Mouse (Mus musculus) intestine, embryonic 15.5 days (tissue): Measurements from ENCODE around the gene Hyal3. TPM values are rescaled to one million over a fixed set of nuclear protein-coding genes. Genes with fewer than 3 reads are reported as not detected.
"Not testable (repeated sequence)": the region's sequence is repeated elsewhere in the genome, so short reads cannot be mapped to it uniquely, and the experiment has no call there.

Experiments used
- ATAC-seq: fragments of 200-750 bp; cut with Nextera tagmentation; 2 replicates; pipeline ENCODE4 v1.8.0; 2017; ENCODE audit warnings: moderate TSS enrichment, moderate library complexity
- H3K27ac ChIP-seq: fragments of 300-500 bp; sonication (generic); 2 replicates; pipeline ENCODE4 v1.5.1; 2015; ENCODE audit warnings: mild to moderate bottlenecking, inconsistent platforms
- H3K27me3 ChIP-seq: fragments of 300-500 bp; sonication (generic); replicated peaks from 2 replicates; pipeline ENCODE4 v1.6.1; 2015; ENCODE audit warnings: inconsistent platforms
- H3K36me3 ChIP-seq: fragments of 300-500 bp; sonication (generic); 2 replicates; pipeline ENCODE4 v1.6.1; 2015; ENCODE audit warnings: inconsistent platforms
- H3K4me1 ChIP-seq: fragments of 300-500 bp; sonication (generic); replicated peaks from 2 replicates; pipeline ENCODE4 v1.6.1; 2015; ENCODE audit warnings: inconsistent platforms
- H3K4me2 ChIP-seq: fragments of 300-500 bp; sonication (generic); replicated peaks from 2 replicates; pipeline ENCODE4 v1.6.1; 2015; ENCODE audit warnings: mild to moderate bottlenecking, inconsistent platforms
- H3K4me3 ChIP-seq: fragments of 300-500 bp; sonication (generic); replicated peaks from 2 replicates; pipeline ENCODE4 v1.5.1; 2015; ENCODE audit warnings: inconsistent platforms
- H3K9ac ChIP-seq: fragments of 300-500 bp; sonication (generic); 2 replicates; pipeline ENCODE4 v1.6.1; 2015; ENCODE audit warnings: inconsistent platforms
- H3K9me3 ChIP-seq: fragments of 300-500 bp; sonication (generic); 2 replicates; pipeline ENCODE4 v1.6.1; 2016; ENCODE audit warnings: inconsistent platforms
- WGBS: fragments of 180-500 bp; shearing (Covaris S2); methylation state at CpG from one replicate; pipeline ENCODE4 v1.1.7; 2015; 5-methylcytosine and 5-hydroxymethylcytosine counted together
- polyA plus RNA-seq: library from polyadenylated mRNA; unstranded; fragments of >200 nt; fragmentation: Nextera tagmentation; extraction: Ambion mirVana; gene quantifications from 2 replicates; pipeline ENCODE4 v1.2.1, GENCODE M21; 2015

The Hyal3 gene
- polyA plus RNA-seq, 1 experiment from 2014 or later = 0.74 TPM

DNA sequence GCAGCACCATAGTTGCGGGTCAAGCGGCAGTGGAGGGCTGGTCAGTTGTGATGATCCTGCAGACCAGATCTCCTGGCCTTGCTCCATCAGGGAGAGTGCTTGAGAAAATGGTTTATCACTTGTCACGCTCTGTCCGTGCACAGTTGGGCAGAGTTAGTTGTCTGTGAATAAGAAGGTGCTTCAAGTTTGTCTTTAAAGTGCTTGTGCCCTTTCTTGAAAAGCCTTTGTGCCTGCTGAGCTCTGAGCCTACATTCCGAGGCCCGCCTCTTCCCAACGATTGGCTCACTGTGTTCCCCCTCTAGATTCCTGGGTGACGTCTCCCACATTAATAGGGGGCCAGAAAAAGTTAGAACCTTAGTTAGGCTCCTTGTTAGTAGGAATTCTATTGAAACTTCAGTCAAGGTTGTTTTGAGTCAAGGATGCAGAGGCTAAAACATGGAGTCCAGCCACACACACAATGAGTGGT, 28.7 kb upstream of the Hyal3 start:
- Histone ChIP-seq H3K36me3 (no peaks in the 10 kb centered on the region), H3K4me3 (peak overlapping the region; percentile 56), H3K4me1 (peaks cover 43% of the 10 kb centered on the region), H3K9ac (peak overlapping the region; percentile 71), H3K27ac (peak overlapping the region; percentile 63), H3K27me3 (no peaks in the 10 kb centered on the region), H3K9me3 (no peaks in the 10 kb centered on the region), H3K4me2 (peak overlapping the region; percentile 97)
- WGBS = 17% methylated on average over 8 of the region's 8 CpGs
- no peak for ATAC-seq

DNA sequence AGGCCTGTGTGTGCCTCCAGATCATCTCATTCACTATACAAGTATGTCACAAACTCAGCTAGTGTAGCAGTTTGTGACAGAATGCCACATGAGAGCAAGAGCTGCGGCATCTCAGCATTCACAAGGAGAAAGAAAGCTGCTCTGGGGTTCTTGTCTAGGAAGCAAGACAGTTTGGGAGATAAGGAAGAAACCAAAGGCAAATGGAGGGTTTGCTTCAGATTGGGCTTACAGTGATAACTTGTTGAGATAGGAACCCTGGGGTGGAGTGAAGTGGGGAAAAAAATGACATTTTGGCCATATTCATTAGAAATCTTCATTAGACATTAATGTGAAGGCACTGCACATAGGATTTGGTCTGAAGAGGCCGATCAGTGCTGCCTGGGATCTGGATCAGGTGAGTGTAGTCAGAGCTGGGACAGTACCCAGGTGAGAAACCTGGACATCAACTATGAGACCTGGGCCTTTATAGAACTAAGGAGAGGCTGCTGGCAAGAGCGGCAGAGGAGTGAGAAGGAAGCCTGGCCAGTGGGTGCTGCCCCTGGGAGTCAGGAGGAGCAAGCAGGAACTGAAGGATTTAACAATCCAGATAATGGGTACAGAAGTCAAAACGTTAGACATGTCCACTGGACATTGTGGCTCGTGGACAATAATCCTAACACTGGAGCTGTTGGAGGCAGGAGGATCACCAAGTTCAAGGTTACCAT, 27.8 kb upstream of the Hyal3 start:
- no peak overlapping the region for H3K4me3 ChIP-seq

DNA sequence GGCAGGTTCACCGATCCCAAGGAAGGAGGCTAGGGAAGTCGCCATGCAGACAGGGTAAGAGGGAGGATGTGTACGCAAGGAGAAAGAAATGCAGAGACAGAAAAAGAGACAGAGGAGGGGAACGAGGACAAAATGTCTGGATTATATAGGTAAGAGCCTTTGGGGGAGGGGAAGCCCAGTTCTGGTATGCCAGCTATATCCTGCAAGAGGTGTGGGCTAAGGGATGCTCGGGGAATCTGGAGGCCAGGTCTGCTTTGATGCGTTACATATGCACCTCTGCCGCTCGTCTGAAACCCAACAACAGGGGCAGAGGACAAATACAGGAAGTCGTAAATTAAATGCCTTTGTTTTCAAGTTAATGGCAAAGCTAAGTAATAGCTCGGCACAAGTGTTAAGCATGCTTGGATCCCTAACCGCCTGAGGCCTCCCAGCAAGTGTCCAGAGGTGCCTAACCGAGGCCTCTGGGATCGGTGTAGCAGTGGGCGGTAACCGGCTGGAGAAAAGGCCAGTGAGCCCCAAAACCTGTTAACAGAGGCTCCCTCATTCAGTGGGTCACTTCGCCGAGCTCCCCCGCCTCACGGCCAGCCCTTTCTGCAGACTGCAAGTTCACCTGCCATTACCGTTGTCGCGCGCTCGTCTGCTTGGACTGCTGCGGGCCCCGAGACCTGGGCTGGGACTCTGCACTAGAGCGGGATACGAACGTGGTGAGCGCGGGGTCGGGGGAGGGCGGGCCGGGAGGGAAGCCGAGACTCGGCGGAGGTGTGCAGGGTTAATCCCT, 26.9 kb upstream of the Hyal3 start:
- H3K9me3 ChIP-seq = no peaks in the 10 kb centered on the region
- peaks cover 16% of the 10 kb centered on the region for H3K36me3 ChIP-seq
- H3K27ac ChIP-seq = peak overlapping the region; percentile 89
- peak overlapping the region; percentile 70 for H3K9ac ChIP-seq
- peak; percentile 46 for ATAC-seq
- 4% methylated on average over 37 of the region's 37 CpGs for WGBS
- H3K4me2 ChIP-seq = peak overlapping the region; percentile 97
- peak overlapping the region; percentile 76 for H3K4me3 ChIP-seq
- peaks cover 38% of the 10 kb centered on the region for H3K4me1 ChIP-seq
- H3K27me3 ChIP-seq = no peaks in the 10 kb centered on the region

More for the DNA sequence above, 27.8 kb upstream of the Hyal3 start:
- Histone ChIP-seq H3K9ac (no peak overlapping the region), H3K4me1 (peaks cover 38% of the 10 kb centered on the region), H3K36me3 (peaks cover 8% of the 10 kb centered on the region), H3K27ac (no peak overlapping the region), H3K4me2 (peak overlapping the region; percentile 97), H3K27me3 (no peaks in the 10 kb centered on the region), H3K9me3 (no peaks in the 10 kb centered on the region)
- WGBS = 77% methylated on average over 5 of the region's 5 CpGs
- ATAC-seq = no peak

DNA sequence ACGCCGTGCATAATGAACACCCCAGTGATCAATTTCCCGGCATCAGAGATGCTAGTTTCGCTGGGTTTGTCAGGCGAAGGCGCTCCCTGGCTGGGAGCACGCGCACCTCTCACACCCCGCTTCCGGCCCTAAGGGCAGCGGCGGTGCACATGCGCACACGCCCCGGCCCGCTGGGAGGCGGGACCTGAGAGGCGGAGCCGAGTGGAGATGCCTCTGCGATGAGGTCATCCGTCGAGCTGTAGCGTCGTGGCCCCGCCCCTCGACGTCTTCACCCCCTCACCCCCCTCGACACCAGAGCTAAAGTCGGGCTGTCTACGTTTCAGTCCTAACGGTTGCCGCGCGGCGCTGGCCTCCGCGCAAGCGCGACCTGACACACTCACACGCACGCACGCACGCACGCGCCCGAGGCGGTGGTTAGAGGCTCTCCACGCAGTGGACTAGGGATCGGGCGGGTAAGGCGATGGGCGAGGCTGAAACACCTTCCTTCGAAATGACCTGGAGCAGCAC, 26.2 kb upstream of the Hyal3 start:
- ATAC-seq = peak; percentile 91
- peak overlapping the region; percentile 97 for H3K4me2 ChIP-seq
- peak overlapping the region; percentile 82 for H3K9ac ChIP-seq
- under 1% methylated on average over 53 of the region's 53 CpGs for WGBS
- H3K27ac ChIP-seq = peak overlapping the region; percentile 96
- H3K4me3 ChIP-seq = peak overlapping the region; percentile 76
- no peaks in the 10 kb centered on the region for H3K9me3 ChIP-seq
- peaks cover 21% of the 10 kb centered on the region for H3K36me3 ChIP-seq
- H3K27me3 ChIP-seq = no peaks in the 10 kb centered on the region
- peaks cover 38% of the 10 kb centered on the region for H3K4me1 ChIP-seq

DNA sequence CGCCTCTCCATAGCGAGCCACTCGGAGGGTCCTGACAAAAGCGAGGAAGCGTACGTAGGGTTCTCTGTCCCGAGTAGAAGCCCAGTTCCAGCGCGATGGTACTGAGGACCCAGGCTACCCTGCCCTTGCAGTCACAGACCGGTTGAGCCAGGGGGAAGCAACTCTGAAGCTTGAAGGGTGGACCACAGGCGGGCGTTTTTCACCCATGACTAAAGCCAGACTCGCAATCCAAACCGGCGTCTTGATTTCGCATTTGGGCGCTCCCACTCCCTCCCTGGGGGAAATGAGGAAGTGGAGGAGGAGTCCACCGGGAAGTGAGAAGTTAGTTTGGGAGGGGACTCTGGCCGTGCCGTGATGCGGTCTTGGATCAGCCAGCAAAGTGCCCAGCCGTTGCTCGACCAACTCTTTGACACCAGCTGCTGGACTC, 25.6 kb upstream of the Hyal3 start:
- H3K4me3 ChIP-seq = peak overlapping the region; percentile 76
- H3K27ac ChIP-seq = peak overlapping the region; percentile 96
- ATAC-seq = peak; percentile 39
- no peaks in the 10 kb centered on the region for H3K9me3 ChIP-seq
- H3K9ac ChIP-seq = peak overlapping the region; percentile 82
- H3K4me1 ChIP-seq = peaks cover 38% of the 10 kb centered on the region
- H3K27me3 ChIP-seq = no peaks in the 10 kb centered on the region
- peak overlapping the region; percentile 97 for H3K4me2 ChIP-seq
- under 1% methylated on average over 23 of the region's 23 CpGs for WGBS
- H3K36me3 ChIP-seq = peaks cover 27% of the 10 kb centered on the region

DNA sequence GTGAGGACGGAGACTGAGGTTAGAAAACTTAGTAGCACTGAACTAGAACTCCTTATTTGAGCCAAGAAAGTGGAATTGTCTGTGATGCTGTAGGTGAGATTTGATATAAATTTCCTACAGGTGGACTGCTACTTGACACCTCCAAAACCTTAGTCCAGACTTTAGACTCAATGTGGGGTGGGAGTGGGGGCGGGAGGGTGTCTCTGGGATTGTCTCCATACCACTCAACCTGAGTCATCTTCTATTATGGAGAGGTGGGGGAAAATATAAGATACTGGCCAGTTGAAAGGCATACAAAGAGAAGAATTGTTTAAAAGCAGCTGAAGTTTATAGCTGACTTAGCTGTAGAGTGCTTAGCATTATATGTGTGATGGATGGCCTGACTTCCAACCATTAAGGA, 24.9 kb upstream of the Hyal3 start:
- Histone ChIP-seq H3K9ac (peak overlapping the region; percentile 82), H3K9me3 (no peaks in the 10 kb centered on the region), H3K27ac (peak overlapping the region; percentile 96), H3K27me3 (no peaks in the 10 kb centered on the region), H3K4me1 (peaks cover 34% of the 10 kb centered on the region), H3K4me3 (peak overlapping the region; percentile 76), H3K36me3 (peaks cover 29% of the 10 kb centered on the region), H3K4me2 (peak overlapping the region; percentile 97)
- WGBS = 32% methylated on average over 2 of the region's 2 CpGs
- no peak for ATAC-seq

DNA sequence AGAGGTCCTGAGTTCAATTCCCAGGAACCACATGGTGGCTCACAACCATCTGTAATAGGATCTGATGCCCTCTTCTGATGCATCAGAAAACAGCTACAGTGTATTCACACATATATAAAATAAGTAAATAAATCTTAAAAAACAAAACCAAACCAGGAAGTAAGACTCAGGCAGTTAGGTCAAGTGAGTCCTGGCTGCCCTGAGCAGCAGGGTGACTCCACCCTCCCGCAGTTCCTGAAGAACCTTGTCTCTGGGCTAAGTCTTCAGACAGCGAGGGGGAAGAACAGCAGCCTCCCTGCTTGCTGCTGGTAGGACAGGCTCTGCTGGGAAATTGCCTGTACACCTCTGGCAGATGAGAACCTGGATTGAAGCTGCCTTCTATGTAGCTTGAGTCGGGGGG, 24.3 kb upstream of the Hyal3 start:
- 56% methylated on average over 3 of the region's 3 CpGs for WGBS

DNA sequence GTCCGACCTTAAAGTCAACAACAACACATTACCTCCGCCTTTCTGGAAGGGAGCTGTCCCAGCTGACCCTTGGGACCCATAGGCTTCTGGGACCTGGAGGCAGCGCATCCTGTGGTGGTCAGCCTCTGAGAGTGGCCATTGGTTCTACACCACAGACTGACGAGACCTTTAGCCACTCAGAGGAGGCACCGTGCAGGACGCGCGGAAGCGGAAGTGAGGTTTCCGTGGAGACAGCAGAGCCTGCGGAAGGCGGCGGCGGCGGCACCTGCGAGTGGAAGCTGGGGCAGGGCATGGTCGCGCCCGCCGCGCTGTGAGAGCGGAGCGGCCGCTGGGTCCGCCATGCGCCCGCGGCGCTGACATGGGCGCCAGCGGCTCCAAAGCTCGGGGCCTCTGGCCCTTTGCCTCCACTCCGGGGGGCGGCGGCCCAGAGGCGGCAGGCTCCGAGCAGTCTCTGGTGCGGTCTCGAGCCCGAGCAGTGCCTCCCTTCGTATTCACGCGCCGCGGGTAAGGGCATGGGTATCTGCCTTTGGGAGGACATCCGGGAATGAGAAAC, 17.5 kb upstream of the Hyal3 start, which contains the start of gene Tusc2:
Tusc2 (plus strand) TSS at position 227 of the 553 bp plus-strand sequence.
- Histone ChIP-seq H3K4me3 (peak within 1 kb of the TSS; percentile 95), H3K9ac (peak within 1 kb of the TSS; percentile 87), H3K4me2 (peak within 1 kb of the TSS; percentile 81), H3K36me3 (peaks cover 30% of the 10 kb centered on the region), H3K9me3 (no peaks in the 10 kb centered on the region), H3K27me3 (no peaks in the 10 kb centered on the region), H3K27ac (0 out of 2 replicates have a peak within 1 kb of the TSS, but pooled peaks have one; percentile 25), H3K4me1 (peaks cover 33% of the 10 kb centered on the region)
- under 1% methylated on average over 46 of the region's 46 CpGs for WGBS
- peak; percentile 95 for ATAC-seq

More for the DNA sequence above, 24.3 kb upstream of the Hyal3 start:
- Histone ChIP-seq H3K27ac (peak overlapping the region; percentile 96; the same call in 1 of the 2 replicates), H3K9ac (peak overlapping the region; percentile 82; the same call in 1 of the 2 replicates), H3K9me3 (no peaks in the 10 kb centered on the region), H3K36me3 (peaks cover 34% of the 10 kb centered on the region), H3K4me2 (peak overlapping the region; percentile 97), H3K4me1 (peaks cover 29% of the 10 kb centered on the region), H3K4me3 (peak overlapping the region; percentile 76), H3K27me3 (no peaks in the 10 kb centered on the region)
- ATAC-seq = no peak

DNA sequence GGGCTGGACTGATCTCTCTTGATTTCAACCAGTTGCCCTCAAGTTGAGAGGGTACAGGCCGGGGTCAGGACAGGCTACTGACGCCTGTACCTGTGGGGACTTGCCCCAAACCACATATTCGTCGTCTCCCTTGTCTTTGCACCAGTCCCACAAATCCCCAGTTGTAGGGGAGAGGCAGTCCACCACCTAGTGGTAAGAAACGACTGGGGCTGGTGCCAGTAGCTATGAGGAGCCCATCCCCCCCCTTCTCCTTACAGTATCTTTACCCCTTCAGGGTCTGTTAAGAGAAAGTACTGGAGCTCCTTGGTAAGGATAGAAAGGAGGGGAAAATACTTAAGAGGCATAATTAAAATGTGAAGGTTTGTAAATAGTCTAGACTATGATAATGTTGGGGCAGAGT, 15.1 kb upstream of the Hyal3 start:
- WGBS = 50% methylated on average over 5 of the region's 5 CpGs
- H3K27me3 ChIP-seq, H3K27ac ChIP-seq, ATAC-seq, H3K9me3 ChIP-seq, H3K4me3 ChIP-seq, H3K9ac ChIP-seq: not testable (repeated sequence)
- Histone ChIP-seq H3K4me1 (peaks cover 41% of the 10 kb centered on the region), H3K4me2 (0 out of 2 replicates have a peak overlapping the region, but pooled peaks have one; percentile 1), H3K36me3 (peaks cover 17% of the 10 kb centered on the region)

DNA sequence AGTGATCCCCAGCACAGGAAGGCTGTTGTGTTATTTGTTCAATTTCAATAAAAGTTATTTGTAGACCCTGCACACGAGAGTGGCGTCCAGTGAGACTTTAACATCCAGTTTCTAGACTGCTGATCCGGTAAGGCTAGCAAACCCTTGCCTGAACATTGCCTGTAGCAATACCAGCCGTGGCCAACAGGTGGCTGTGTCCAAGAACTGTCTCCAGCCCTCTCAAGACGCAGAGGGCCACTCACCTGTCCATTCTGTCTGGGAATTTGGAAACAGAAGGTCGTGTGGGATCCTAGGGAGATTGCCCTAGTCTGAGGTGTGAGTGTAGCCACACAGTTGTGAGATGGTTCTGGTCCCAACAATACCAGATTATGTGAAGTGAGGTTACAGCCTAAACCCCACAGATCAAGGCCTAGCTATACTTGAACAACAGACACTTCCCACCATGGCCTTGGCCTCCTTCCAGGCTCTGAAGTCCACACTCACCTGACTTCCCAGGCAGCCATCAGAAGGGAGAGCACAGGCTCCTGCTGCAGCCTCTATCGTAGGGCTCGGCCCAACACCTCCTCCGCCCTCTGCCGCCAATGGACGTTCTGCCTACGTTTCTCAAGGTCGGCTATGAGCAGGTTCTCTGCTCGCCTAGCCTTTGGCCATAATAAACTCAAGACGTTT, 14.4 kb upstream of the Hyal3 start:
- Histone ChIP-seq H3K4me1 (peaks cover 46% of the 10 kb centered on the region), H3K9me3 (no peaks in the 10 kb centered on the region), H3K27ac (peak overlapping the region; percentile 83), H3K9ac (no peak overlapping the region), H3K27me3 (no peaks in the 10 kb centered on the region), H3K36me3 (peaks cover 14% of the 10 kb centered on the region), H3K4me3 (no peak overlapping the region), H3K4me2 (no peak overlapping the region; the same call in 1 of the 2 replicates)
- 51% methylated on average over 15 of the region's 15 CpGs for WGBS
- no peak for ATAC-seq

DNA sequence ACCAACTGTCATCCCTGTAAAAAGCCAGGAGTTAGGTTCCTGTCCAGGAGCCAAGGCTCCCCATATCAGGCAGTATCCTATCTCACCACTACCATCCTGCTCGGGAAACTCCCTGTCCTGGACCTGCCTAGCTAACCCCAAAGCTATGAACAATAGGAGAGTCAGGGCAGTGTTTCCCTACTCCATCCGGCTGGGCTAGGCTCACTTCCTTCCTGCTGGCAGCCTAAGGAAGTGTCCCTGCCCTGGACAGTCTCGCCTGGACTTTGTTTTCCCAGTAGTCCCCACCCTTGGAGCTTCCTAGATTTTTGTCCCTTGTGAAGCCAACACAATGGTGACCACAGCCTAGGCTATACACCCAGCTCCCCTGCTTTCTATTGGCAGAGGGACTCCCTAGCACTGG, 13.8 kb upstream of the Hyal3 start:
- Histone ChIP-seq H3K4me3 (no peak overlapping the region), H3K9me3 (no peaks in the 10 kb centered on the region), H3K27me3 (no peaks in the 10 kb centered on the region), H3K27ac (peak overlapping the region; percentile 83), H3K4me2 (0 out of 2 replicates have a peak overlapping the region, but pooled peaks have one; percentile 18), H3K9ac (no peak overlapping the region), H3K36me3 (peaks cover 12% of the 10 kb centered on the region), H3K4me1 (peaks cover 53% of the 10 kb centered on the region)
- WGBS = 54% methylated on average over 3 of the region's 3 CpGs
- ATAC-seq = no peak
